Mouse (Mus musculus) heart, postnatal 0 days (tissue): ENCODE data around the gene Rho.

ENCODE experiments used
- CTCF ChIP-seq: IDR thresholded peaks from 2 replicates; pipeline ENCODE4 v1.5.1; 2016; ENCODE audit warnings: antibody characterized with exemption, control low read depth, low read depth
- EP300 ChIP-seq: IDR thresholded peaks from 2 replicates; pipeline ENCODE4 v1.6.1; 2016; ENCODE audit warnings: antibody characterized with exemption, low read depth

GRCm38 (mm10) chr6:115916611-115917010 lies 14.9 kb upstream of the Rho start:
- no peak for TF ChIP-seq EP300
- TF ChIP-seq CTCF, result no peak
